In genomic region chr2:93567675-93568074, GRCm38 (mm10) we compare ENCODE assay signal across 9 mouse cellular contexts. TPM values are rescaled to one million over a fixed set of nuclear protein-coding genes. Genes with fewer than 3 reads are reported as not detected.
DNase-seq lines count a peak whose midpoint lies in the region; ATAC-seq lines count a peak whose summit lies in the region.
"Had no signal": no experiment of that assay in that cellular context is flagged by ENCODE, and none has a peak within 500 bp of the region (broad histone marks: within the 10 kb centered on the region; RNA-seq: fewer than 3 reads in every experiment).

No protein-coding gene starts in this region.

- DNase-seq in cerebellum, postnatal 14 days: peak; percentile 16 to 37
- DNase-seq in cerebellum, postnatal 36 days: no peak
- DNase-seq in 416B (ENCODE audit: low read depth): peak; percentile 8
- DNase-seq in gastrocnemius, postnatal 10 days: peak; percentile 76
- DNase-seq in kidney, postnatal 10 days: peak; percentile 38
- no peak for DNase-seq in left cerebral cortex, postnatal 36 days (ENCODE audit: low spot score in 2 of 2)
- no peak for DNase-seq in testis, postnatal 10 days (ENCODE audit: low spot score)
- DNase-seq: B cell, adult 2 months had no signal

- intact Hi-C loops in left cerebral cortex, postnatal 36 days (cut with DNase I): no loop called here

- ATAC-seq in frontal cortex, adult (ENCODE audit: low TSS enrichment): no peak

RNA-seq across cellular contexts. Expression of gene Gm10803, which starts 7.3 kb away (rescaled TPM):
- total RNA-seq in gastrocnemius, postnatal 10 days (2021): not detected
- not detected for total RNA-seq in left cerebral cortex, postnatal 36 days (2021)

Comparison
In these comparisons a context has a peak if more than half of its experiments do, and no peak if none do; other contexts are left out.
1. DNase-seq: peak in cerebellum, postnatal 14 days (2 of 2), 416B (single experiment), gastrocnemius, postnatal 10 days (single experiment) and kidney, postnatal 10 days (single experiment); none in cerebellum, postnatal 36 days (0 of 2), left cerebral cortex, postnatal 36 days (0 of 2) and testis, postnatal 10 days (single experiment).